Mouse (Mus musculus) left cerebral cortex, postnatal 36 days (tissue): Measurements from ENCODE around the gene Frmpd1. TPM values are rescaled to one million over a fixed set of nuclear protein-coding genes. Genes with fewer than 3 reads are reported as not detected.

Experiments used
- DNase-seq, 2 experiments: peaks; one replicate each; pipeline ENCODE4 v3.0.0; 2021 to 2022; ENCODE audit warnings: low spot score in 2 of 2, mixed read lengths in 1 of 2
- intact Hi-C: fragments of 180-260 bp; cut with DNase I; formaldehyde crosslinking; loops from one replicate; pipeline ENCODE4 v1.15.1; 2025
- total RNA-seq, 2 experiments: library from RNA; stranded (reverse); gene quantifications; 2 replicates each; pipeline ENCODE4 v1.2.3; 2021

Gene Frmpd1
- total RNA-seq, 2 experiments from 2014 or later = 11.7 to 16.4 TPM

- intact Hi-C loops = no loop called here
- DNase-seq = no peak
Measured at GRCm38 (mm10) chr4:45305536-45305935, 120.9 kb downstream of the Frmpd1 start.

- intact Hi-C loops = no loop called here
- no peak for DNase-seq
Measured at GRCm38 (mm10) chr4:45308046-45308445, 123.4 kb downstream of the Frmpd1 start.

- intact Hi-C loops = no loop called here
Measured at GRCm38 (mm10) chr4:45308606-45309005, 123.9 kb downstream of the Frmpd1 start.

GRCm38 (mm10) chr4:45311056-45311455 is 126.4 kb downstream of the Frmpd1 start:
- DNase-seq = no peak
- intact Hi-C loops = no loop called here

More at GRCm38 (mm10) chr4:45308606-45309005, 123.9 kb downstream of the Frmpd1 start:
- DNase-seq = no peak

- DNase-seq = peak; percentile 90 to 92
- intact Hi-C loops = loop anchor here (1.0 kb wide), 1 partner anchor 22 kb away; the partner anchor contains the start of genes Dcaf10 and Exosc3
Measured at GRCm38 (mm10) chr4:45320159-45320816, 135.6 kb downstream of the Frmpd1 start.

GRCm38 (mm10) chr4:45331139-45331538 is 146.5 kb downstream of the Frmpd1 start:
- intact Hi-C loops = no loop called here
- DNase-seq = no peak

GRCm38 (mm10) chr4:45332466-45332865 is 147.8 kb downstream of the Frmpd1 start:
- DNase-seq = no peak
- intact Hi-C loops = no loop called here

Other genes with a start within 250 kb of the Frmpd1 start
- 10 to 100 TPM; 23.5 to 31.0 TPM for gene Grhpr, start 203.5 kb upstream of the Frmpd1 start, total RNA-seq
- 1 to 10 TPM; 8.0 to 8.8 TPM for gene Zbtb5, start 172.5 kb upstream of the Frmpd1 start, total RNA-seq
- gene Polr1e, start 166.3 kb upstream of the Frmpd1 start, total RNA-seq = 10 to 100 TPM; 10.9 to 13.5 TPM
- 10 to 100 TPM; 30.3 to 34.8 TPM for gene Fbxo10, start 100.3 kb upstream of the Frmpd1 start, total RNA-seq
- gene Tomm5, start 76.8 kb upstream of the Frmpd1 start, total RNA-seq = 10 to 100 TPM; 63.4 to 70.2 TPM
- gene Trmt10b, start 112.3 kb downstream of the Frmpd1 start, total RNA-seq = 10 to 100 TPM; 15.0 to 17.8 TPM
- gene Dcaf10, start 157.2 kb downstream of the Frmpd1 start, total RNA-seq = 10 to 100 TPM; 19.3 to 22.7 TPM
- 10 to 100 TPM; 12.3 to 17.8 TPM for gene Exosc3, start 157.9 kb downstream of the Frmpd1 start, total RNA-seq
- gene Slc25a51, start 223.9 kb downstream of the Frmpd1 start, total RNA-seq = 100 to 1,000 TPM; 117 to 118 TPM